21 mouse cellular contexts compared by ENCODE assay signal in genomic region chr7:111827337-111827736, GRCm38 (mm10). TPM values are rescaled to one million over a fixed set of nuclear protein-coding genes. Genes with fewer than 3 reads are reported as not detected.
A peak's percentile ranks its signal among the peaks of the same experiment; 100 is the strongest.
DNase-seq lines count a peak whose midpoint lies in the region; ATAC-seq lines count a peak whose summit lies in the region.
"Had no signal": no experiment of that assay in that cellular context is flagged by ENCODE, and none has a peak within 500 bp of the region (broad histone marks: within the 10 kb centered on the region; RNA-seq: fewer than 3 reads in every experiment).

No protein-coding gene starts in this region.

- no peaks in the 10 kb centered on the region for H3K9me3 ChIP-seq in intestine, embryonic 16.5 days (ENCODE audit: control insufficient read depth, low read length)
- H3K9me3 ChIP-seq: forebrain, embryonic 13.5 days; midbrain, embryonic 12.5 days; neural tube, embryonic 12.5 days had no signal

- H3K27me3 ChIP-seq in intestine, embryonic 16.5 days (replicated peaks; ENCODE audit: control insufficient read depth, insufficient read depth, low read length), result no peaks in the 10 kb centered on the region
- H3K27me3 ChIP-seq: forebrain, embryonic 13.5 days; midbrain, embryonic 12.5 days; neural tube, embryonic 12.5 days had no signal

- DNase-seq in adrenal gland, adult 2 months, result peak; percentile 26
- DNase-seq in adrenal gland, adult 18-20 months (ENCODE audit: low spot score in 2 of 2), result no peak
- peak; percentile 37 to 55 for DNase-seq in heart, adult 18-20 months
- no peak for DNase-seq in heart, postnatal 25 days (ENCODE audit: low spot score)
- peak; percentile 3 to 21 for DNase-seq in adrenal gland, postnatal 36 days
- DNase-seq in heart, postnatal 36 days, result peak; percentile 4 to 8
- no peak for DNase-seq in urinary bladder, adult 2 months (ENCODE audit: low spot score)
- DNase-seq: cerebellum, adult 11-12 months; cerebellum, postnatal 36 days; kidney, adult 8-10 months; kidney, postnatal 14 days; layer of hippocampus, postnatal 36 days; thymus, postnatal 4 days had no signal

- WGBS in intestine, embryonic 16.5 days, result 96% methylated on average over 1 of the region's 1 CpGs

- H3K4me1 ChIP-seq in intestine, embryonic 16.5 days (ENCODE audit: control insufficient read depth, insufficient read depth, low read length), result no peaks in the 10 kb centered on the region
- H3K4me1 ChIP-seq: forebrain, embryonic 13.5 days; midbrain, embryonic 12.5 days; neural tube, embryonic 12.5 days had no signal

- no peak overlapping the region for H3K4me3 ChIP-seq in intestine, embryonic 16.5 days (ENCODE audit: low read length)
- H3K4me3 ChIP-seq: forebrain, embryonic 13.5 days; layer of hippocampus, adult 2 months; midbrain, embryonic 12.5 days; neural tube, embryonic 12.5 days had no signal

- no peak overlapping the region for H3K4me2 ChIP-seq in intestine, embryonic 16.5 days (ENCODE audit: low read depth, low read length)
- H3K4me2 ChIP-seq: forebrain, embryonic 13.5 days; midbrain, embryonic 12.5 days; neural tube, embryonic 12.5 days had no signal

- ATAC-seq in intestine, embryonic 16.5 days, result no peak
- ATAC-seq: activated CD4-positive, CD25-positive, alpha-beta regulatory T cell, adult 4 months; CD4-positive, CD25-positive, alpha-beta regulatory T cell, adult 4 months; forebrain, embryonic 13.5 days; lung, postnatal 0 days had no signal

- no peak overlapping the region for H3K27ac ChIP-seq in intestine, embryonic 16.5 days (ENCODE audit: low read length)
- H3K27ac ChIP-seq: forebrain, embryonic 13.5 days; layer of hippocampus, adult 2 months; midbrain, embryonic 12.5 days; neural tube, embryonic 12.5 days had no signal

- intact Hi-C loops in heart, postnatal 25 days (cut with DNase I), result no loop called here
- intact Hi-C loops in heart, postnatal 36 days (cut with DNase I), result no loop called here

- H3K9ac ChIP-seq in intestine, embryonic 16.5 days (ENCODE audit: low read depth, low read length), result no peak overlapping the region
- H3K9ac ChIP-seq: forebrain, embryonic 13.5 days; midbrain, embryonic 12.5 days; neural tube, embryonic 12.5 days had no signal

- no peaks in the 10 kb centered on the region for H3K36me3 ChIP-seq in intestine, embryonic 16.5 days (ENCODE audit: control insufficient read depth, insufficient read depth, low read length)
- H3K36me3 ChIP-seq: midbrain, embryonic 12.5 days; neural tube, embryonic 12.5 days had no signal

RNA-seq across cellular contexts. Expression of gene Galnt18, which starts 47.6 kb away (rescaled TPM):
- 10 to 100 TPM; 11.6 to 18.3 TPM for total RNA-seq in adrenal gland, adult 2 months (2021)
- polyA plus RNA-seq in adrenal gland, adult 2 months (2012; rRNA removed), result 20.5 and 22.3 TPM in 2 replicates
- total RNA-seq in adrenal gland, adult 18-20 months (2021), result 10 to 100 TPM; 13.2 to 16.8 TPM
- 10 to 100 TPM; 11.2 to 12.5 TPM for total RNA-seq in heart, adult 18-20 months (2021)
- 10 to 100 TPM; 13.8 to 14.3 TPM for total RNA-seq in heart, postnatal 25 days (2021)
- total RNA-seq in adrenal gland, postnatal 36 days (2021), result 10 to 100 TPM; 14.3 to 18.6 TPM
- 10 to 100 TPM; 11.5 to 14.2 TPM for total RNA-seq in heart, postnatal 36 days (2021)
- 23.2 and 26.8 TPM in 2 replicates for polyA plus RNA-seq in urinary bladder, adult 2 months (2012; rRNA removed)
- polyA plus RNA-seq in intestine, embryonic 16.5 days (2015; fragmentation: Nextera tagmentation; extraction: Ambion mirVana), result 17.6 and 18.7 TPM in 2 replicates
- polyA plus RNA-seq: activated CD4-positive, CD25-positive, alpha-beta regulatory T cell, adult 4 months; CD4-positive, CD25-positive, alpha-beta regulatory T cell, adult 4 months had no signal

Comparison
In these comparisons a context has a peak if more than half of its experiments do, and no peak if none do; other contexts are left out.
1. DNase-seq: peak in adrenal gland, adult 2 months (single experiment), heart, adult 18-20 months (2 of 2), adrenal gland, postnatal 36 days (2 of 2) and heart, postnatal 36 days (2 of 2); none in adrenal gland, adult 18-20 months (0 of 2), heart, postnatal 25 days (single experiment) and urinary bladder, adult 2 months (single experiment).